Mouse (Mus musculus): Measurements from ENCODE around the gene Smg6.

GRCm38 (mm10) chr11:75145841-75146240 is 220.2 kb downstream of the Smg6 start:
- no peak for TF ChIP-seq POLR2A (IDR thresholded peaks at IDR 0.05; ENCODE audit: low read depth, low read length)
- TF ChIP-seq CTCF (IDR thresholded peaks at IDR 0.05; ENCODE audit: extremely low read depth, insufficient read length, insufficient replicate concordance, low read depth, low read length): no peak
